Comparison of ENCODE assay signal across 19 mouse cellular contexts in genomic region chr8:108466653-108467052, GRCm38 (mm10).
DNase-seq lines count a peak whose midpoint lies in the region; ATAC-seq and TF ChIP-seq lines count a peak whose summit lies in the region.
"Had no signal": no experiment of that assay in that cellular context is flagged by ENCODE, and none has a peak within 500 bp of the region (broad histone marks: within the 10 kb centered on the region; RNA-seq: fewer than 3 reads in every experiment).

No protein-coding gene starts in this region.

- no peak overlapping the region for H3K27ac ChIP-seq in forebrain, postnatal 0 days (ENCODE audit: low read depth, low read length)
- H3K27ac ChIP-seq in hindbrain, postnatal 0 days, result 0 out of 2 replicates have a peak overlapping the region, but pooled peaks have one; percentile 7
- peak overlapping the region; percentile 52; the same call in 1 of the 2 replicates for H3K27ac ChIP-seq in midbrain, postnatal 0 days (ENCODE audit: low read depth, low read length)
- no peak overlapping the region for H3K27ac ChIP-seq in kidney, embryonic 16.5 days (ENCODE audit: low read length)
- H3K27ac ChIP-seq: embryonic facial prominence, embryonic 12.5 days; lung, embryonic 15.5 days had no signal

- H3K9ac ChIP-seq in forebrain, postnatal 0 days, result no peak overlapping the region
- H3K9ac ChIP-seq in hindbrain, postnatal 0 days (replicated peaks; ENCODE audit: low read length), result no peak overlapping the region
- H3K9ac ChIP-seq in midbrain, postnatal 0 days (replicated peaks; ENCODE audit: low read length, poor library complexity, severe bottlenecking), result no peak overlapping the region
- H3K9ac ChIP-seq in kidney, embryonic 16.5 days (replicated peaks; ENCODE audit: low read length), result no peak overlapping the region
- H3K9ac ChIP-seq: embryonic facial prominence, embryonic 12.5 days; lung, embryonic 15.5 days had no signal

- no peak for TF ChIP-seq CTCF in forebrain, postnatal 0 days (IDR thresholded peaks at IDR 0.05; ENCODE audit: low read depth)
- no peak for TF ChIP-seq CTCF in hindbrain, postnatal 0 days (IDR thresholded peaks at IDR 0.05; ENCODE audit: low read depth)
- TF ChIP-seq CTCF in midbrain, postnatal 0 days (IDR thresholded peaks at IDR 0.05), result no peak
- no peak for TF ChIP-seq CTCF in lung, adult 2 months (IDR thresholded peaks at IDR 0.05; ENCODE audit: insufficient read depth, low read length)

- peak; percentile 78 for ATAC-seq in forebrain, postnatal 0 days
- ATAC-seq in hindbrain, postnatal 0 days, result peak; percentile 35; the same call in 1 of the 2 replicates
- peak; percentile 58 for ATAC-seq in midbrain, postnatal 0 days (ENCODE audit: low FRiP score)
- no peak for ATAC-seq in kidney, embryonic 16.5 days (ENCODE audit: low FRiP score, low TSS enrichment)

- no peak for TF ChIP-seq POLR2A in lung, adult 2 months (IDR thresholded peaks at IDR 0.05; ENCODE audit: borderline replicate concordance, extremely low read depth, low read depth, low read length)

- DNase-seq in embryo, embryonic 11 days, result peak; percentile 23
- DNase-seq in embryo, embryonic 10.5 days (ENCODE audit: low spot score), result no peak
- DNase-seq in forebrain, postnatal 0 days, result peak; percentile 37
- peak; percentile 64 for DNase-seq in hindbrain, postnatal 0 days (ENCODE audit: low spot score)
- peak; percentile 65 for DNase-seq in midbrain, postnatal 0 days (ENCODE audit: low spot score)
- DNase-seq in layer of hippocampus, postnatal 36 days, result no peak
- DNase-seq in lung, adult 2 months, result no peak
- DNase-seq: adrenal gland, postnatal 10 days; cerebellum, postnatal 14 days; gastrocnemius, postnatal 10 days; heart, postnatal 4 days; kidney, adult 11 months; kidney, postnatal 14 days; left cerebral cortex, postnatal 4 days had no signal

- H3K27me3 ChIP-seq in forebrain, postnatal 0 days (ENCODE audit: insufficient read depth, low read length), result peaks cover 3% of the 10 kb centered on the region; the same call in 1 of the 2 replicates
- H3K27me3 ChIP-seq in hindbrain, postnatal 0 days (ENCODE audit: insufficient read depth, low read length), result no peaks in the 10 kb centered on the region
- H3K27me3 ChIP-seq in midbrain, postnatal 0 days (ENCODE audit: insufficient read depth, low read length), result no peaks in the 10 kb centered on the region
- no peaks in the 10 kb centered on the region for H3K27me3 ChIP-seq in kidney, embryonic 16.5 days (ENCODE audit: insufficient read depth, low read length)
- H3K27me3 ChIP-seq: embryonic facial prominence, embryonic 12.5 days; lung, embryonic 15.5 days had no signal

- WGBS in forebrain, postnatal 0 days, result 28% methylated on average over 6 of the region's 6 CpGs
- WGBS in hindbrain, postnatal 0 days, result 41% methylated on average over 6 of the region's 6 CpGs
- WGBS in midbrain, postnatal 0 days, result 32% methylated on average over 6 of the region's 6 CpGs
- 72% methylated on average over 6 of the region's 6 CpGs for WGBS in lung, adult 2 months
- WGBS in kidney, embryonic 16.5 days, result 79% methylated on average over 6 of the region's 6 CpGs

- no peaks in the 10 kb centered on the region for H3K9me3 ChIP-seq in forebrain, postnatal 0 days (ENCODE audit: low read length)
- no peaks in the 10 kb centered on the region for H3K9me3 ChIP-seq in hindbrain, postnatal 0 days (ENCODE audit: low read length)
- H3K9me3 ChIP-seq in midbrain, postnatal 0 days (ENCODE audit: low read length), result no peaks in the 10 kb centered on the region
- no peaks in the 10 kb centered on the region for H3K9me3 ChIP-seq in kidney, embryonic 16.5 days (ENCODE audit: low read length)
- H3K9me3 ChIP-seq: embryonic facial prominence, embryonic 12.5 days; lung, embryonic 15.5 days had no signal

- H3K36me3 ChIP-seq in forebrain, postnatal 0 days (ENCODE audit: insufficient read depth), result no peaks in the 10 kb centered on the region
- H3K36me3 ChIP-seq in hindbrain, postnatal 0 days (ENCODE audit: insufficient read depth, low read length), result no peaks in the 10 kb centered on the region
- no peaks in the 10 kb centered on the region for H3K36me3 ChIP-seq in midbrain, postnatal 0 days (ENCODE audit: insufficient read depth, low read length)
- no peaks in the 10 kb centered on the region for H3K36me3 ChIP-seq in kidney, embryonic 16.5 days (ENCODE audit: insufficient read depth, low read length)
- H3K36me3 ChIP-seq: embryonic facial prominence, embryonic 12.5 days; lung, embryonic 15.5 days had no signal

- no peak overlapping the region for H3K4me3 ChIP-seq in forebrain, postnatal 0 days (ENCODE audit: low read depth, low read length)
- no peak overlapping the region for H3K4me3 ChIP-seq in hindbrain, postnatal 0 days (ENCODE audit: low read length)
- H3K4me3 ChIP-seq in midbrain, postnatal 0 days (ENCODE audit: low read depth, low read length), result no peak overlapping the region
- no peak overlapping the region for H3K4me3 ChIP-seq in lung, adult 2 months (replicated peaks; ENCODE audit: extremely low read depth, low read depth, low read length)
- H3K4me3 ChIP-seq in kidney, embryonic 16.5 days (ENCODE audit: low read length), result no peak overlapping the region
- H3K4me3 ChIP-seq: embryonic facial prominence, embryonic 12.5 days; lung, embryonic 15.5 days had no signal

- H3K4me2 ChIP-seq in forebrain, postnatal 0 days (ENCODE audit: low read depth), result no peak overlapping the region
- H3K4me2 ChIP-seq in hindbrain, postnatal 0 days (ENCODE audit: low read depth, low read length), result no peak overlapping the region
- H3K4me2 ChIP-seq in midbrain, postnatal 0 days (ENCODE audit: low read depth, low read length, poor library complexity, severe bottlenecking), result 0 out of 2 replicates have a peak overlapping the region, but pooled peaks have one; percentile 2
- H3K4me2 ChIP-seq in kidney, embryonic 16.5 days (replicated peaks; ENCODE audit: low read depth, low read length), result no peak overlapping the region
- H3K4me2 ChIP-seq: embryonic facial prominence, embryonic 12.5 days; heart, embryonic 11.5 days; liver, embryonic 11.5 days; lung, embryonic 15.5 days had no signal

- H3K4me1 ChIP-seq in forebrain, postnatal 0 days (ENCODE audit: insufficient read depth), result no peaks in the 10 kb centered on the region
- H3K4me1 ChIP-seq in hindbrain, postnatal 0 days (ENCODE audit: insufficient read depth, low read length), result no peaks in the 10 kb centered on the region; the same call in 1 of the 2 replicates
- H3K4me1 ChIP-seq in midbrain, postnatal 0 days (ENCODE audit: insufficient read depth, low read length), result peaks cover 17% of the 10 kb centered on the region; the same call in 1 of the 2 replicates
- H3K4me1 ChIP-seq in lung, adult 2 months (ENCODE audit: control insufficient read depth, insufficient read depth, low read length), result no peaks in the 10 kb centered on the region
- no peaks in the 10 kb centered on the region for H3K4me1 ChIP-seq in kidney, embryonic 16.5 days (ENCODE audit: insufficient read depth, low read length)

Comparison
In these comparisons a context has a peak if more than half of its experiments do, and no peak if none do; other contexts are left out.
1. DNase-seq: peak in embryo, embryonic 11 days (single experiment), forebrain, postnatal 0 days (single experiment), hindbrain, postnatal 0 days (single experiment) and midbrain, postnatal 0 days (single experiment); none in embryo, embryonic 10.5 days (single experiment), layer of hippocampus, postnatal 36 days (0 of 2) and lung, adult 2 months (single experiment).
2. H3K27ac ChIP-seq: peak in hindbrain, postnatal 0 days (single experiment) and midbrain, postnatal 0 days (single experiment); none in forebrain, postnatal 0 days (single experiment) and kidney, embryonic 16.5 days (single experiment).